Mouse (Mus musculus) erythroid progenitor cell, adult 5-6 weeks (primary cell): ENCODE measurements at regions not wholly inside any gene's neighbourhood (a gene's known extent, or its start where the extent isn't known, plus 50 kb on each side); places are given as distances from the start of the nearest gene placed in this dataset.
A peak's percentile ranks its signal among the peaks of the same experiment; 100 is the strongest.
"Not testable (repeated sequence)": the region's sequence is repeated elsewhere in the genome, so short reads cannot be mapped to it uniquely, and the experiment has no call there.

ENCODE experiments used
- ATAC-seq: replicated peaks from 2 replicates; pipeline ENCODE4 v1.8.0; 2016; ENCODE audit warnings: moderate number of reproducible peaks, mild to moderate bottlenecking, moderate TSS enrichment, inconsistent platforms; ENCODE audit not compliant: poor library complexity, low FRiP score, severe bottlenecking

- ATAC-seq: no peak
These were observed 58.1 kb upstream of the Slc1a4 start for GRCm38 (mm10) chr11:20390622-20391021.

GRCm38 (mm10) chr11:20393302-20393701 is 60.8 kb upstream of the Slc1a4 start:
- not testable (repeated sequence) for ATAC-seq

- not testable (repeated sequence) for ATAC-seq
These were observed 61.3 kb upstream of the Slc1a4 start for GRCm38 (mm10) chr11:20393807-20394206.

- ATAC-seq: no peak
These were observed 63.3 kb upstream of the Slc1a4 start for GRCm38 (mm10) chr11:20395848-20396203.

GRCm38 (mm10) chr11:20396204-20396848 is 63.8 kb upstream of the Slc1a4 start:
- no peak for ATAC-seq

- no peak for ATAC-seq
These were observed 64.4 kb upstream of the Slc1a4 start for GRCm38 (mm10) chr11:20396884-20397283.

- ATAC-seq: no peak
These were observed 68.1 kb upstream of the Slc1a4 start for GRCm38 (mm10) chr11:20400302-20401234.

- ATAC-seq: no peak
These were observed 70.9 kb upstream of the Slc1a4 start for GRCm38 (mm10) chr11:20403456-20403855.

GRCm38 (mm10) chr11:20404476-20404875 is 72.0 kb upstream of the Slc1a4 start:
- no peak for ATAC-seq

- ATAC-seq: no peak
These were observed 85.6 kb upstream of the Slc1a4 start for GRCm38 (mm10) chr11:20418141-20418540.

- no peak for ATAC-seq
These were observed 88.4 kb upstream of the Slc1a4 start for GRCm38 (mm10) chr11:20420876-20421275.

GRCm38 (mm10) chr11:20436057-20436456 is 103.5 kb upstream of the Slc1a4 start:
- ATAC-seq: no peak

GRCm38 (mm10) chr11:20442476-20442875 is 100.6 kb upstream of the Sertad2 start:
- no peak for ATAC-seq

- ATAC-seq: peak; percentile 3; the same call in 1 of the 2 replicates
These were observed 97.8 kb upstream of the Sertad2 start for GRCm38 (mm10) chr11:20445061-20445902.

- ATAC-seq: peak; percentile 78
These were observed 97.2 kb upstream of the Sertad2 start for GRCm38 (mm10) chr11:20445903-20446264.

GRCm38 (mm10) chr11:20452901-20453300 is 90.2 kb upstream of the Sertad2 start:
- no peak for ATAC-seq

- no peak for ATAC-seq
These were observed 89.3 kb upstream of the Sertad2 start for GRCm38 (mm10) chr11:20453786-20454185.

GRCm38 (mm10) chr11:20455085-20455864 is 87.8 kb upstream of the Sertad2 start:
- ATAC-seq: peak; percentile 80

- ATAC-seq: no peak
These were observed 87.0 kb upstream of the Sertad2 start for GRCm38 (mm10) chr11:20455865-20456648.
